Mouse (Mus musculus): ENCODE results near the gene Abca6.

- TF ChIP-seq CTCF (conservative IDR thresholded peaks at IDR 0.05; ENCODE audit: low read length) = no peak
- TF ChIP-seq NANOG (IDR thresholded peaks at IDR 0.05; ENCODE audit: borderline replicate concordance, low read length) = no peak
- no peak for TF ChIP-seq POU5F1 (IDR thresholded peaks at IDR 0.05; ENCODE audit: borderline replicate concordance, low read length)
These were observed 52.7 kb downstream of the Abca6 start for GRCm38 (mm10) chr11:110198882-110199281.

Data from E14TG2a.4 (cell line).